Mouse (Mus musculus) cerebellum, adult 2 months (tissue): ENCODE data around the gene Ttll4. TPM values are rescaled to one million over a fixed set of nuclear protein-coding genes. Genes with fewer than 3 reads are reported as not detected.

Experiments
- DNase-seq, 2 experiments: peaks; one replicate each; pipeline ENCODE4 v3.0.0; 2021
- H3K27ac ChIP-seq: fragments of 200-500 bp; 2 replicates; pipeline ENCODE4 v1.5.1; 2012; ENCODE audit warnings: low read length, control low read depth, inconsistent platforms; ENCODE audit not compliant: insufficient read depth
- H3K27me3 ChIP-seq: fragments of 200-500 bp; 2 replicates; pipeline ENCODE4 v1.6.1; 2012; ENCODE audit warnings: inconsistent platforms, mild to moderate bottlenecking, low read length, moderate library complexity; ENCODE audit not compliant: control insufficient read depth, insufficient read depth
- H3K4me1 ChIP-seq: fragments of 200-500 bp; 2 replicates; pipeline ENCODE4 v1.6.1; 2011; ENCODE audit warnings: low read length; ENCODE audit not compliant: control insufficient read depth, insufficient read depth
- H3K4me3 ChIP-seq: fragments of 200-500 bp; replicated peaks from 2 replicates; pipeline ENCODE3; 2011; ENCODE audit warnings: mild to moderate bottlenecking, low read depth, low read length, control low read depth; ENCODE audit not compliant: insufficient read depth
- CTCF ChIP-seq: fragments of 200-500 bp; IDR thresholded peaks from 2 replicates; pipeline ENCODE4 v1.5.1; 2011; ENCODE audit warnings: low read depth, mild to moderate bottlenecking, control low read depth, low read length, moderate library complexity, borderline replicate concordance; ENCODE audit not compliant: insufficient read depth
- POLR2A ChIP-seq: fragments of 200-500 bp; IDR thresholded peaks from 2 replicates; pipeline ENCODE4 v1.6.1; 2011; ENCODE audit warnings: low read length, control low read depth, borderline replicate concordance; ENCODE audit not compliant: insufficient read depth
- WGBS: fragments of 180-500 bp; shearing (Covaris S2); methylation state at CpG from one replicate; pipeline ENCODE4 v1.1.7; 2018; 5-methylcytosine and 5-hydroxymethylcytosine counted together
- polyA plus RNA-seq: library from polyadenylated mRNA; depleted of rRNA; stranded (reverse); fragments of >200 nt; gene quantifications from 2 replicates; pipeline ENCODE4 v1.2.3, GENCODE M21; 2012; rRNA removed

The Ttll4 gene
- polyA plus RNA-seq, result 22.4 and 24.9 TPM in 2 replicates

DNA sequence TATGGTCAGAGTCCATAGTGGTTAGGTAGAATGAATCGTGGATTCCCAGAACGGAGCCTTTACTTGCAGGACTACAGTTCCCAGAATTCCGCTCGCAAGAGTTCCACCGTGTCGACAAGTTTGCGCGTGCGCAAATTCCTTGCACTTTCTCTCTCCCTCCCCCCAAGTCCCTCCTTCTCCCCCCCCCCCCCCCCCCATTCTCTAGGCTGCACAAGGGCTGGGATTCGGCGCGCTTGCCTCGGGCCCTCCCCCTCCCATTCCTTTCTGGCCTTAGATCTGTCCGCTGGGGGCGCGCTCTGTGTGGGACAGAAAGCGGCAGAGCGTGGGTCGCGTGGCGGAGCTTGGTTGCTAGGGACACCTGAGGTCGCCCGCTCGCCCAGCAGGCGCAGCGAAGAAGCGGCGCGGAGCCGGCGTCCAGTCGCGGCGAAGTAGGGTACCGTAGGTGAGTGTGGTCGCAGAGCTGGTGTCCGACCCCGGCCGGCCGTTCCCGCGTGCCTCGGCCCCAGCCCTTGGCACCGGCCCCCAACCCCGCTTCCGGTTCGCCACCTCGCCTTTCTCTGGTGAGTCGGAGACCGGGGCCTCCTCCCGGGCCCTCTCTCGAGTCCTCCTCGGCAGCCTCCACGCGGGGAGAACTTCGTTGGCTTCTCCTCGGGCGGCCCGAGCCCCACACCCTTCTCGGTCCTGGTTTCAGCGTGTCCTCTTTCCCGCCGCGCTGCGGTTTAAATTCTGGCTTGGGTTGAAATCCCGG lies at the start of gene Ttll4:
TSS of gene Ttll4 (plus strand) at position 298 of the 748 bp plus-strand sequence.
- peak within 1 kb of the TSS; percentile 56; the same call in 1 of the 2 replicates for H3K27ac ChIP-seq
- WGBS, result under 1% methylated on average over 66 of the region's 66 CpGs
- peak within 1 kb of the TSS; percentile 88 for H3K4me3 ChIP-seq
- TF ChIP-seq POLR2A, result peak; percentile 43; the same call in 1 of the 2 replicates
- TF ChIP-seq CTCF, result peak; percentile 63; the same call in 1 of the 2 replicates
- H3K4me1 ChIP-seq, result peaks cover 3% of the 10 kb centered on the region; the same call in 1 of the 2 replicates
- no peaks in the 10 kb centered on the region for H3K27me3 ChIP-seq
- peak; percentile 96 to 97 for DNase-seq

- 97% methylated on average over 1 of the region's 1 CpGs for WGBS
- H3K27me3 ChIP-seq, result no peaks in the 10 kb centered on the region
- TF ChIP-seq CTCF, result no peak
- TF ChIP-seq POLR2A, result no peak
Measured at GRCm38 (mm10) chr1:74624183-74624582, 37.4 kb upstream of the Ttll4 start.

DNA sequence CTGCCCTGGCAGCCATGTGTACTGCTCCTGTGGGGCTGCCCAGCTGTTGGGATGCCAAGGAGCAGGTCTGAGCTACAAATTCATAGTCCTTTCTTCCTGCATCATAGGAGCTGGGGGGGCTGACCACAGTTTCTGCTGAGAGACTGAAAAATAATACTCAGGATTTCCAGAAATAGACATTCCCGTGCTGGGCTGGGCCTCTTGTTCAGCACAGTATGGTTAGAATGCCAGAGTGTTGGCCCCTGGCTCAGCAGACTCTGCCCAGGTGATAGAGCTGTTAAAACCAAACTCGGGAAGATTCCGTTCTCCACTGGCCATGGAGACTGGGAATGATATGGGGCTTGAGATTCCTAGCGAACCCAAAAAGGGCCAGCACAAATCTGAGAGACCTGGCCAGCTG lies 35.5 kb upstream of the Ttll4 start:
- H3K27ac ChIP-seq, result no peak overlapping the region
- H3K4me3 ChIP-seq, result no peak overlapping the region
- TF ChIP-seq POLR2A (no peak), CTCF (no peak)
- DNase-seq, result no peak
- H3K4me1 ChIP-seq, result no peaks in the 10 kb centered on the region; the same call in 1 of the 2 replicates
- no peaks in the 10 kb centered on the region for H3K27me3 ChIP-seq
- WGBS, result 87% methylated on average over 4 of the region's 4 CpGs

More at GRCm38 (mm10) chr1:74624183-74624582, 37.4 kb upstream of the Ttll4 start:
- Histone ChIP-seq H3K27ac (no peak overlapping the region), H3K4me1 (no peaks in the 10 kb centered on the region; the same call in 1 of the 2 replicates), H3K4me3 (no peak overlapping the region)
- DNase-seq, result no peak

- no peaks in the 10 kb centered on the region for H3K27me3 ChIP-seq
- no peak overlapping the region for H3K27ac ChIP-seq
- H3K4me3 ChIP-seq, result no peak overlapping the region
- TF ChIP-seq POLR2A (no peak), CTCF (no peak)
- no peak for DNase-seq
- 49% methylated on average over 7 of the region's 7 CpGs for WGBS
- no peaks in the 10 kb centered on the region; the same call in 1 of the 2 replicates for H3K4me1 ChIP-seq
Measured at GRCm38 (mm10) chr1:74628001-74628400, 33.5 kb upstream of the Ttll4 start.

GRCm38 (mm10) chr1:74632734-74633133 lies 28.8 kb upstream of the Ttll4 start:
- Histone ChIP-seq H3K4me1 (no peaks in the 10 kb centered on the region), H3K27me3 (no peaks in the 10 kb centered on the region), H3K27ac (no peak overlapping the region), H3K4me3 (no peak overlapping the region)
- no peak for DNase-seq
- WGBS, result 91% methylated on average over 4 of the region's 4 CpGs
- no peak for TF ChIP-seq POLR2A
- TF ChIP-seq CTCF, result no peak

DNA sequence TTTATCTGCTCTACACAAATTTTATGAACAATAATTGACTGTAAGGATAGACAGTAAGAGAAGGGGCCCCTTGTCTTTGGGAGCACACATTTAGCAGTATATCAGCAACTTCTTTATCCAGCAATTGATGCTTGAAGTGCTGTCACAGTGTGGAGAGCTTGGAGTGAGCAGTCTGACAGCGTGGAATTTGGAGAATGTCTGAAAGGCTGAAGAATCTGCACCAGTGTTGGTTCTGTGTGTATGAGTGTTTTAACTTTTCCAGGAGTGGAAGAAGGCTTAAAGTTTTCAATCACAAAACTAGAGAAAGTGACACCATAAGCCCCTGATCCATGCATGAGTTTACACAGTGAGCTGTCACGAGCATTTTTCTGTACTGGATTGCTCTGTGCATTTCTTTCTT lies 18.0 kb upstream of the Ttll4 start:
- Histone ChIP-seq H3K27ac (no peak overlapping the region), H3K4me1 (no peaks in the 10 kb centered on the region), H3K4me3 (no peak overlapping the region), H3K27me3 (no peaks in the 10 kb centered on the region)
- 82% methylated on average over 2 of the region's 2 CpGs for WGBS
- DNase-seq, result no peak
- no peak for TF ChIP-seq CTCF
- TF ChIP-seq POLR2A, result no peak

GRCm38 (mm10) chr1:74643926-74644325 lies 17.6 kb upstream of the Ttll4 start:
- H3K4me1 ChIP-seq, result no peaks in the 10 kb centered on the region
- H3K27me3 ChIP-seq, result no peaks in the 10 kb centered on the region
- DNase-seq, result no peak
- no peak overlapping the region for H3K4me3 ChIP-seq
- no peak overlapping the region for H3K27ac ChIP-seq
- TF ChIP-seq CTCF, result no peak
- no peak for TF ChIP-seq POLR2A
